Mouse (Mus musculus): ENCODE data around the gene Wdr53. TPM values are rescaled to one million over a fixed set of nuclear protein-coding genes. Genes with fewer than 3 reads are reported as not detected.
A peak's percentile ranks its signal among the peaks of the same experiment; 100 is the strongest.
"Not testable (repeated sequence)": the region's sequence is repeated elsewhere in the genome, so short reads cannot be mapped to it uniquely, and the experiment has no call there.

The Wdr53 gene
- 1 to 10 TPM; 5.5 to 8.0 (median 6.5) TPM for total RNA-seq (2022)

GRCm38 (mm10) chr16:32246952-32247370 is at the start of gene Wdr53, which contains the start of gene Fbxo45:
Wdr53 (plus strand) TSS chr16:32247227.
Fbxo45 (minus strand) TSS chr16:32247158.
- peak; percentile 93 to 97 for DNase-seq (ENCODE audit: low spot score in 2 of 2)

DNA sequence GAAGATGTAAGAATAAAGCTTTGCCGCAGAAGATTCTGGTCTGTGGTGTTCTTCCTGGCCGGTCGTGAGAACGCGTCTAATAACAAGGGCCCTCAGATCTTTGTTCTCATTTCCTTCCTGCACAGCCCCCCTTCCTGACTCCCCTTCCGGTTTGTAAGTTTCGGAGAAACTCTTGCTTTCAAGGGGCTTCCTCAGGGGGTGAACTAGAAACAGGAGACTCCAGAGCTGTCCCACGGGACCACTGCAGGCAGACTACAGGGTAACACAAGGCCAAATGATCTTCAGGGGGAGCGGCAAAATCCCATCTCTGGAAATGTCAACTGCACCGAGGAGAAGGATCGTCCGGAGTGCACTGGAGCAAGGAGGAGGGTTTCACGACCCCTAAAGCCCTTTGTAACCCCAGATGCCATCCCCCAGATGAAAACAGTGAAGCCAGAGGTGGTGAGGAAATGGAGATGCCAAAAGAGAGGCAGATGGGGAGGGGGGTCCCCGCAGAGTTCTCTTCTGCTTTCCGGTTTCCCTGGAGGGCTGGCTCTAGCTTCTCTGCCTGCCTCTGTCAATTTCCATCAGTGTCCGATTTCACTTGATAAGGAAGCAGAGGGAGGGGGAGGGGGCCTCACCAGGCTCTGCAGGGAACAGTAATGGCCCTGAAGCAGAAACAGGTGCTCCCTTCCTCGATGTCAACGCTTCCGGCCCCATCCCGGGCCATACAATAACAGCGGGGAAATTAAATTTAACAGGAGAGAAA is 46.6 kb upstream of the Wdr53 start:
- DNase-seq (ENCODE audit: low spot score in 2 of 2), result no peak

GRCm38 (mm10) chr16:32201004-32201325 is 46.1 kb upstream of the Wdr53 start:
- no peak for DNase-seq (ENCODE audit: low spot score in 2 of 2)

DNA sequence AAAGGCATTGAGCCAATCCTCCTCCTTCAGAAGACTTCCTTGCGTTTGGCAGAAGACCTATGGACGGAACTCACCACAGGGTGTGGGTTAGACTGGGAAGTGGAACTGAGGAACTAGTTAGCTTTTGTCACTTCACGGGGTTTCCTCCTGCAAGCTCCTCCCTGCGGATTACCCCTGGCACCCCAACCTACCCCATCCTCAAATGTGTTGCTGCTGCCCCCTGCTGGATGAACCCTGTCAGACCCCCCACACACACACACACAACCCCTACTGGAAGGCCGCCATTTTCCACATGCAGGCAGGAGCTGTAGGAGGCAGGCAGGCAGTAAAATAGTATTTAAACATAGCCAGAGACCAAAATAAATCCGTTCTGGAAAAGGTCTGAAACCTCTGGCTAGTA is 44.3 kb upstream of the Wdr53 start:
- peak; percentile 31 to 34 for DNase-seq (ENCODE audit: low spot score in 2 of 2)

DNA sequence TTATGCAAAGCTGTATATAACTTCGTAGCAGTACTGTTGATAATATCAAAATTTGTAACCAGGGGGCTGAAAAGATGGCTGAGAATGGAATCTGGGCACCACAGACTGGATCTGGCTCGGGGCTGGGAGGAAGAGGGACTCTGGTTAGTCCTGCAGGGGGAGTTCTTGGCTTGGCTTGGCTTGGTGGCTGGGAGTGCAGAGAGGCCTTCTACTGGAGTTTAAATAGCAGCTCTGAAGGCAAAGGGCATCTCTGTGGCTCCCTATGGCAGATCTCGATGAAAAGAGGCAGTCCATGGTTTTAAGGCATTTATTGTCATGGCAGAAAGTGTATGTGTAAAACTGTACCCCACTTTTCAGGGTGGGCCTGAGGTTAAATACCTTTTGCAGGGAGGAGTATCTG is 42.1 kb upstream of the Wdr53 start:
- DNase-seq (ENCODE audit: low spot score in 2 of 2), result no peak

- DNase-seq (ENCODE audit: low spot score in 2 of 2), result no peak
These were observed 32.9 kb upstream of the Wdr53 start for GRCm38 (mm10) chr16:32214156-32214555.

DNA sequence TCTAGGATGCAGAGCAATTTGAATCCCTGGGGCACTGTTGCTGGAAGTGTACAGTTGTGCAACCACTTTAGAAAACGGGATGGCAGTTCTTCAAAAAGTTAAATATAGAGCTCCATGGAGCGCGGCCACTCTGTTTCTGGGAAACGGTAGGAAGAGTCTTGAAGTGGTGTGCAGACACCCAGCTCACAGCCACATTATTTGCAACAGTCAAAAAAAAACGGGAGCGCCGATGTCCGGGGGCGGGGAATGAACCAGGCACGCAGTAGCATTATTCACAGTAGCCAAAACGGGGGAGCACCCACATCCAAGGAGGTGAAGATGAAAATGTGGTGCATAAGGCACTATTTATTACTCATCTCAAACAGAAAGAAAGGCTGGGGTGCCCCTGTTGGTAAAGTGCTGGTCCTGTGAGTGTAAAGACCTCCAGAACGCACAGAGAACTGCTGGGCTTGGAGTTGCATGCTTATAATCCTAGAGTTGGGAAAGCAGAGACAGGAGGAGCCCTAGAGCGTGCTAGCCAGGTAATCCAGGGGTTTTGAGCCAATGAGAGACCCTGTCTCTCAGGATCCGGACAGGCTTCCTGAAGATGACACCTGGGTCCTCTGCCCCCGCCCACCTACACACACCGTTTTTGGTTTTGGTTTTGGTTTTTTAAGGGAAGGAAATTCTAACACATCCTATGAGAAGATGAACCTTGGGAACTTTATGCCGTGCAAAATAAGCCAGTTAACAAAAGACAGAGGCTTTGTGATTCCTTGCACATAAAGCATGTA is 32.0 kb upstream of the Wdr53 start:
- no peak for DNase-seq (ENCODE audit: low spot score in 2 of 2)

DNA sequence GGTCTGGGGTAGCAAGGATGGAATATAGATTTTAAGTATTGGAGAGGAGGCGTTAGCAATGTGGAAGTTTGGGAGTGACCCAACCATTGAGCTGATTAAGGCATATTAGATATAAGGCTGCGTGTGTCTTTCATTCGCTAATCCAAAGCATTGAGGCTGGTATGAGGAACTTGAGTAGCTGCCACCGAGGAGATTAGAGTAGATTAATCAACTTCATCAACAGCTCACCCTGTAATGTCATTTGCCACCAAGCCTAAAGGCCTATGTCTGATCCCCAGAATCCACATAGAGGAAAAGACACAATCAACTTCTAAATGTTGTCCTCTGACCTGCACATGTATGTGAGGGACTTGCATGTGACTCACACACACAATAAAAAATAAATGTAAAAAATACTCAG is 25.2 kb upstream of the Wdr53 start:
- no peak for DNase-seq (ENCODE audit: low spot score in 2 of 2)

DNA sequence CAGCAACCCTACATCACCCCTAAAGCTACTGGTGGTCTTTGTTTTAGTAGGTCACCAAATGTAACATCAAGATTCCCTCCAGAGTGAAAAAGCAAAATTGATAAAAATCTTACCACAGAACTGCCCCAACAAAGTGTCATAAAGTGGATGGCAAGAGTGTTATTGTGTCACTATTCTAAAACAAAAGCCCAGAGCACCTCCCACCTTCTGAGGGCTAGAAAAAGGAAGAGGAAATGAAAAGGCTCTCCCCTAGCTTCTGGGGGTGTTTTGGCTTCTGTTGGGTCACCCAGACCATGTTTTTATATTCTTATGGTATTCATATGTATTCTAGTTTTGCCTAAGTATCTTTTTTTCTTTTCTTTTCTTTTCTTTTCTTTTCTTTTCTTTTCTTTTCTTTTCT is 24.6 kb upstream of the Wdr53 start:
- DNase-seq (ENCODE audit: low spot score in 2 of 2), result no peak

GRCm38 (mm10) chr16:32232050-32232449 is 15.0 kb upstream of the Wdr53 start:
- DNase-seq (ENCODE audit: low spot score in 2 of 2), result not testable (repeated sequence)

- no peak for DNase-seq (ENCODE audit: low spot score in 2 of 2)
These were observed 8.9 kb upstream of the Wdr53 start for GRCm38 (mm10) chr16:32237930-32238680.

DNA sequence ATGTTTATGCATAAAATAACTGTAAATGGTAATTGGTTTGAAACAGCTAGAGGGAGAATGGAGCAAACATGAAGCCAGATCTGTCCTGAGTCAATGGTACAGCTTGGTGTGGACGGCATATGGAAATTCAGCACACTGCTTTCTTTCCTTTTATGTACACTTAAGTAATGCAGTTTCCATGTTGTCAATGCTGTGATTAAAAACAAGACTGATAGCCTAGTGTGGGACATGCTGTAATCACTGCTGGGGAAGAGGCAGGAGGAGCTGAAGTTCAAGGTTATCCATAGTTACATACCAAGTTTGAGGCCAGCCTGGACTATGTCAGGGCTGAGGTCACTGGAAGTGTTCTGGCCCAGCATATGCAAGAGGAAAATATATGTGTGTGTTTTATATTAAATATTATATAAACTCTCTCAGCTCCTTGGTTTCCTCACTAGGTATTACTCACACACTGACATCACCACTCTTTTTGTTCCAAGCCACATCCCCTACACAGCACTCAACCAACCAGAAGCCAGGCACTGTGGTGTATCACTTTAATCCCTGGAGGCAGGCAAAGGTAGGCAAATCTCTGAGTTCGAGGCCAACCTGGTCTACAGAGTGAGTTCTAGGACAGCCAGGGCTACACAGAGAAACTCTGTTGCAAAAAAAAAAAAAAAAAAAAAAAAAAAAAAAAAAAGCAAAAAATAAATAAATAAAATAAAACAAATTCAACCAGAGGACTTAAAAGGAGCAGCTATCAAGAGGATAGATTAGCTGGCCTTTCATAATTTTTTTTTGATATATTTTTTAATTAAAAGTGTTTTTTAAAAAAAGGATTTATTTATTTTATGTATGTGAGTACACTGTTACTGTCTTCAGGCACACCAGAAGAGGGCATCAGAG is 7.4 kb upstream of the Wdr53 start:
- DNase-seq (ENCODE audit: low spot score in 2 of 2), result no peak

GRCm38 (mm10) chr16:32243901-32244300 is 3.1 kb upstream of the Wdr53 start:
- DNase-seq (ENCODE audit: low spot score in 2 of 2), result no peak

DNA sequence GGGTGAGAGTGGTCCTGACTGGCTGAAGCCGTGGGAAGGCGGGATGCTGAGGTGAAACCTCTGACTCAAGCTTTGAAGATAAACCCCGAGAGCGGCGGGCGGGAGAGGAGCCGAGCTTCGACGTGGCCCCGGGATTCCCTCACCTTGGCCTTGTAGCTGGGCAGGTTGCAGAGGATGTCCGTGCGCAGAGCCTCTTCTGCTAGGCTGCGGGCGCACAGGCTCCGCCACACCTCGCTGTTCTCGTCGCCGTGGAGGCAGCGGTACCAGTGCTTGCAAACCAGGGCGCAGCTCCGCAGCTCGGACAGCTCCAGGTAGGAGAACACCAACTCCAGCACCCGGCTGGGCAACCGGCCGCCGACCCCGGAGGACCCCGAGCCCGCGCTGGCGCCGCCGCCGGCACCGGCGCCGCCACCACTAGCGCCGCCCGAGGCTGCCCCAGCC is 656 bp upstream of the Wdr53 start:
- peak; percentile 9 to 37 for DNase-seq (ENCODE audit: low spot score in 2 of 2)

DNA sequence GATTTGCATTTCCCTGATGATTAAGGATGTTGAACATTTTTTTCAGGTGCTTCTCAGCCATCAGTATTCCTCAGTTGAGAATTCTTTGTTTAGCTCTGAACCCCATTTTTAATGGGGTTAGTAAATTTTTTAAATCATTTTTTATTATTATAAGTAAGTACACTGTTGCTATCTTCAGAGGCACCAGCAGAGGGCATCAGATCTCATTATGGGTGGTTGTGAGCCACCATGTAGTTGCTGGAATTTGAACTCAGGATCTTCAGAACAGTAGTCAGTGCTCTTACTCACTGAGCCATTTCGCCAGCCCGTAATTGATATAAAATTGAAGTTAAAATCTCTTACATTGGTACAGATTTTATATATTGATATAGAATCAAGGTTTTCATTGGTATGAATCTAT is 17.2 kb downstream of the Wdr53 start:
- DNase-seq (ENCODE audit: low spot score in 2 of 2), result not testable (repeated sequence)

DNA sequence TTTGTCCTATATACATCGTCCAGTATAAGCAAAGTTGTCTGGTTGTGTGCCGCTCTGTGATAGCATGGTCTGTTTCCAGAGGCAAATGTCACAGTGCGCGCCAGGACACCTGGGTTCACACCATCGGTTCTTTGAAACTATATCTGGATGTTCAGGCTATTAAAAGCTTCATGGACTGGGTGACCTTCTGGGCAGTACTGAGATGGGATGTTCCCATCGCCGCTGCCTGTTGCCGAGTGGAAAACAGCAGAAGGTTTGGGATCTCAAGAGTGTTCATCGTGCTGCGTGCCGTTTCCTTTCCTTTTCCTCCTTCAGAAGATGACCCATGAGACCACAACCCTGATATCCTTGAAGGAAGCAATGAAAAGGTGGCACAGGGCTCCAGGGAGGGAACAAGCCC is 24.3 kb downstream of the Wdr53 start, which contains the start of gene Smco1:
Gene Smco1, plus strand, starts transcription at position 178 of the 400 bp plus-strand sequence.
- DNase-seq (ENCODE audit: low spot score in 2 of 2), result peak; percentile 61 to 76

GRCm38 (mm10) chr16:32273338-32273737 is 26.3 kb downstream of the Wdr53 start:
- DNase-seq (ENCODE audit: low spot score in 2 of 2), result no peak

DNA sequence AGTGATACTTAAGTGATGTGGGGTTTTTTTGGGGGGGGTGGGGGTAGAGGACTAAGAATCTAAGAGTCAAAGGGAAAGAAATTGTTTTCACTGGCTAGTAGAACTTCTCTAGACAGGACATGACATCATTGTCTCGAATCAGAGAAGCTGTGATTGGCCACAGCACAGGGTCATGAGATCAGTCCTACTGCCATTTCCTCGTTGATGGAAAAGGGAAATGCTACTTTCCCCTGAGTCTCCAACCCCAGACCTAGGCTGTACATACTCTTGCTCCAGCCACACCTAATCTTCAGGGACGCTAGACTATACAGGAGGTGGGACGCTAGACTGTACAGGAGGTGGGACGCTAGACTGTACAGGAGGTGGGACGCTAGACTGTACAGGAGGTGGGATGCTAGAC is 28.0 kb downstream of the Wdr53 start:
- no peak for DNase-seq (ENCODE audit: low spot score in 2 of 2)

GRCm38 (mm10) chr16:32275830-32276229 is 28.8 kb downstream of the Wdr53 start:
- DNase-seq (ENCODE audit: low spot score in 2 of 2), result no peak

DNA sequence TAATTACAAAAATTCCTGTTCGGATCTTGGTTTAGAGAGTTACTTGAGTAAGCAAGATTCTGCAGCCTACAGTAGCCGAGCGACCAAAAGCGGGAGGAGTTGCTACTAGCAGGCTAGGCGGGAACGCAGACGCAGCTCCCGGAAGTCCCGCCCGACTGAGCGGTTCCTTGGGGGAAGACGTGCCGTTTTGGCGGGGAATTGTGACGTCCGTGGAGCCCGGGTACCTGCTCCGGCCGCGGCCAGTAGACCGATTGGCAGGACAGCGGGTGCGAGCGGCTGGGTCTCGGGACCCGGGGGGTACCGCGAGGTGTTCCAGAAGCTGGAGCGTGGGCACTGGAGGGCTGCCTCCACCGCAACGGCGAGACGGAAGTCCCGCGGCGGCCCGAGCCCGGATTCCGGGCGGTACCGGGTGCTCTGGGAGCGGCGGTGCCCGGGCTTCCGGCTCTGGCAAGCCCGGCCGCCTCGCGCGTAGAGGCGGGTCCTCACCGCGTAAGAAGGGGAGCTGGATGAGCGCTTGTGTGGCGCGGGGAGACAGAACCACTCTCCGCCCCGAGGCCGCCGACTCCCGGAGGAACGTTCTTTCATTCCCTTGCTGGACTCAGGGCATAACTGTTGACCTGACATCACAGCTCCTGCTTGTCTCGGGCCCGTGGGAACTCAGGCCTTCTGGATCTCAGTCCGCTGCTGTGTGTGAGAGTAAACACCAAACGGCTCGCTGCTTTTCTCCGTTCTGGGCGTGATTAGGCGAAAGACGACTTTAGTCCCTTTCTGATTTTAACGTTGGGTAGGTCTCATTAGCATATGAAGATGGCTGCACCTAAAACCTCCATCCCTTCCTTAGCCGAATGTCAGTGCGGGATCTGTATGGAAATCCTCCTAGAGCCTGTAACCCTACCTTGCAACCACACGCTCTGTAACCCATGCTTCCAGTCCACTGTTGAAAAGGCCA is 30.6 kb downstream of the Wdr53 start, which contains the start of gene Rnf168:
Gene Rnf168, plus strand, starts transcription at position 152 of the 949 bp plus-strand sequence.
- peak; percentile 74 to 84 for DNase-seq (ENCODE audit: low spot score in 2 of 2)
